In the genomic region with DNA sequence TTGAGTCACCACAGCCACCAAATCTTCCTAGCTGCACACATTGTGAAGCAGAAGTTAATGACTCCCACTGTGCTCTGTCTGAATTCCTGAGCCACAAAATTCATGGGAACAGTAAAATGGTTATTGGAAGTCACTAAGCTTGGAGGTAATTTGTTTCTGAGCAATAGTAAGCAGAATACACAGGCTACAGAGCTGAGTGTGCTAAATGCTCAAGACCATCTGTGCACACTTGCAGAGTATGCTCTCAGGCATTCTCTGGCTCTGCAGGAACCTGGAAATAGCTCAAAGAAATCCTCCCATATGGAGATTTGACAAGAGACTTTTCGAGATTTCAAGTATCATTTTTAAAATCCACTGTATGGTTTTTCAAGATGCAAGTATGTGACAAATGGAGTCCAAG, we compare ENCODE assay signal across 11 mouse cellular contexts. TPM values are rescaled to one million over a fixed set of nuclear protein-coding genes. Genes with fewer than 3 reads are reported as not detected.
DNase-seq lines count a peak whose midpoint lies in the region; ATAC-seq and TF ChIP-seq lines count a peak whose summit lies in the region.
"Had no signal": no experiment of that assay in that cellular context is flagged by ENCODE, and none has a peak within 500 bp of the region (broad histone marks: within the 10 kb centered on the region; RNA-seq: fewer than 3 reads in every experiment).

No protein-coding gene starts in this region.

- H3K27ac ChIP-seq in hindbrain, embryonic 16.5 days (ENCODE audit: low read depth, low read length), result no peak overlapping the region
- H3K27ac ChIP-seq in hindbrain, embryonic 14.5 days, result no peak overlapping the region
- H3K27ac ChIP-seq: embryonic facial prominence, embryonic 15.5 days had no signal

- H3K4me3 ChIP-seq in hindbrain, embryonic 16.5 days (ENCODE audit: low read length), result no peak overlapping the region
- no peak overlapping the region for H3K4me3 ChIP-seq in hindbrain, embryonic 14.5 days (replicated peaks; ENCODE audit: low read length)
- no peak overlapping the region for H3K4me3 ChIP-seq in lung, adult 2 months (replicated peaks; ENCODE audit: extremely low read depth, low read depth, low read length)
- H3K4me3 ChIP-seq: embryonic facial prominence, embryonic 15.5 days had no signal

- 76% methylated on average over 1 of the region's 1 CpGs for WGBS in hindbrain, embryonic 16.5 days
- 63% methylated on average over 1 of the region's 1 CpGs for WGBS in hindbrain, embryonic 14.5 days
- WGBS in lung, adult 2 months, result 40% methylated on average over 1 of the region's 1 CpGs

- ATAC-seq in hindbrain, embryonic 16.5 days, result 0 out of 2 replicates have a peak, but pooled peaks have one; percentile 48
- ATAC-seq in hindbrain, embryonic 14.5 days (ENCODE audit: low FRiP score), result no peak
- ATAC-seq: intestine, embryonic 16.5 days had no signal

- no peak for TF ChIP-seq CTCF in lung, adult 2 months (IDR thresholded peaks at IDR 0.05; ENCODE audit: insufficient read depth, low read length)

- H3K27me3 ChIP-seq in hindbrain, embryonic 16.5 days (replicated peaks; ENCODE audit: control insufficient read depth, insufficient read depth, low read length), result no peaks in the 10 kb centered on the region
- H3K27me3 ChIP-seq in hindbrain, embryonic 14.5 days (ENCODE audit: control insufficient read depth, insufficient read depth, low read length), result no peaks in the 10 kb centered on the region
- H3K27me3 ChIP-seq: embryonic facial prominence, embryonic 15.5 days had no signal

- H3K36me3 ChIP-seq in hindbrain, embryonic 16.5 days (ENCODE audit: control insufficient read depth, insufficient read depth, low read length), result no peaks in the 10 kb centered on the region
- no peaks in the 10 kb centered on the region for H3K36me3 ChIP-seq in hindbrain, embryonic 14.5 days (replicated peaks; ENCODE audit: control insufficient read depth, insufficient read depth)
- H3K36me3 ChIP-seq: embryonic facial prominence, embryonic 15.5 days had no signal

- TF ChIP-seq POLR2A in lung, adult 2 months (IDR thresholded peaks at IDR 0.05; ENCODE audit: borderline replicate concordance, extremely low read depth, low read depth, low read length), result no peak

- DNase-seq in hindbrain, embryonic 14.5 days (ENCODE audit: low spot score), result no peak
- DNase-seq in Muller cell, postnatal 12 days (ENCODE audit: inconsistent ontology term), result peak; percentile 64
- peak; percentile 77 for DNase-seq in brain, adult 2 months (ENCODE audit: low read depth, low spot score)
- DNase-seq in cerebellum, postnatal 14 days, result peak; percentile 28 to 30
- DNase-seq in lung, adult 2 months, result no peak
- no peak for DNase-seq in heart, adult 8-10 months (ENCODE audit: low spot score)
- DNase-seq: kidney, postnatal 14 days had no signal

- H3K4me1 ChIP-seq in hindbrain, embryonic 16.5 days (ENCODE audit: control insufficient read depth, insufficient read depth, low read depth, low read length), result no peaks in the 10 kb centered on the region
- H3K4me1 ChIP-seq in hindbrain, embryonic 14.5 days (replicated peaks; ENCODE audit: control insufficient read depth, insufficient read depth, low read length), result no peaks in the 10 kb centered on the region
- H3K4me1 ChIP-seq in lung, adult 2 months (ENCODE audit: control insufficient read depth, insufficient read depth, low read length), result no peaks in the 10 kb centered on the region
- H3K4me1 ChIP-seq: embryonic facial prominence, embryonic 15.5 days had no signal

- no peak overlapping the region for H3K9ac ChIP-seq in hindbrain, embryonic 16.5 days (ENCODE audit: low read depth, low read length)
- no peak overlapping the region for H3K9ac ChIP-seq in hindbrain, embryonic 14.5 days
- H3K9ac ChIP-seq: embryonic facial prominence, embryonic 15.5 days had no signal

- no peak overlapping the region for H3K4me2 ChIP-seq in hindbrain, embryonic 16.5 days (ENCODE audit: low read length)
- H3K4me2 ChIP-seq in hindbrain, embryonic 14.5 days (replicated peaks), result no peak overlapping the region
- H3K4me2 ChIP-seq: embryonic facial prominence, embryonic 15.5 days; heart, embryonic 11.5 days had no signal

- H3K9me3 ChIP-seq in hindbrain, embryonic 16.5 days (ENCODE audit: control insufficient read depth, low read length), result no peaks in the 10 kb centered on the region
- no peaks in the 10 kb centered on the region for H3K9me3 ChIP-seq in hindbrain, embryonic 14.5 days (ENCODE audit: control insufficient read depth, low read length)
- H3K9me3 ChIP-seq: embryonic facial prominence, embryonic 15.5 days had no signal

RNA-seq across cellular contexts. Expression of gene Rp2, which starts 31.5 kb away (rescaled TPM):
- 15.2 and 17.5 TPM in 2 replicates for polyA plus RNA-seq in hindbrain, embryonic 16.5 days (2015; fragmentation: Nextera tagmentation; extraction: Ambion mirVana)
- polyA plus RNA-seq in hindbrain, embryonic 14.5 days (2014; fragmentation: Nextera tagmentation; extraction: Ambion mirVana), result 16.9 and 18.6 TPM in 2 replicates
- polyA plus RNA-seq in lung, adult 2 months (2012; rRNA removed), result 6.9 and 8.1 TPM in 2 replicates
- 10 to 100 TPM in 2 of 4 experiments, 1 to 10 TPM in 2; 8.4 to 12.2 (median 10.1) TPM for total RNA-seq in heart, adult 8-10 months (2022)

RNA-seq across cellular contexts. Expression of gene Slc9a7, which starts 41.1 kb away (rescaled TPM):
- 12.9 and 16.3 TPM in 2 replicates for polyA plus RNA-seq in hindbrain, embryonic 16.5 days (2015; fragmentation: Nextera tagmentation; extraction: Ambion mirVana)
- polyA plus RNA-seq in hindbrain, embryonic 14.5 days (2014; fragmentation: Nextera tagmentation; extraction: Ambion mirVana), result 17.5 and 20.8 TPM in 2 replicates
- 2.6 and 4.1 TPM in 2 replicates for polyA plus RNA-seq in lung, adult 2 months (2012; rRNA removed)
- 1 to 10 TPM; 2.9 to 4.8 (median 3.4) TPM for total RNA-seq in heart, adult 8-10 months (2022)

Comparison
In these comparisons a context has a peak if more than half of its experiments do, and no peak if none do; other contexts are left out.
1. DNase-seq: peak in Muller cell, postnatal 12 days (single experiment), brain, adult 2 months (single experiment) and cerebellum, postnatal 14 days (2 of 2); none in hindbrain, embryonic 14.5 days (single experiment), lung, adult 2 months (single experiment) and heart, adult 8-10 months (single experiment).